In the genomic region with DNA sequence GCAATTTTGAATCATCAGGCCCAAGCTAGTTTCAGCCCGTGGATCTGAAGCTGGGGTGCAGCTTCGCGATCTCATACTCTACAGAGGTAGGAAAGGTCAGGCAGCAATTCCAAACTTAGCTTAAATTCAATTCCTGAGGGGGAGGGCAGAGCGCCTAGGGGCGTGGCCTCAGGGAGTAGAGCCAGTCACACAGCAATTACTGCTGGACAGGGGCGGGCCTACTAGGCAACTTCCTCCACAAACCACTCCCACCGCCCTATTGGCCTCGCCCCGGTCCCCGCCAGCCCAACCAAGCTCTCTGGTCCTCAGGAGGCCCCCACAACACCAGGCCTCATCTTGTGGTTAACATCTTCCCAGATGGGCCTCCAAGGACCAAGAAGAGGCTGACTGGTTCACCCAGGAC, we compare ENCODE assay signal across 8 mouse cellular contexts. TPM values are rescaled to one million over a fixed set of nuclear protein-coding genes. Genes with fewer than 3 reads are reported as not detected.
A peak's percentile ranks its signal among the peaks of the same experiment; 100 is the strongest.
DNase-seq lines count a peak whose midpoint lies in the region; ATAC-seq and TF ChIP-seq lines count a peak whose summit lies in the region.

No protein-coding gene starts in this region.

- no peak overlapping the region for H3K4me3 ChIP-seq in hindbrain, postnatal 0 days (ENCODE audit: low read length)
- H3K4me3 ChIP-seq in hindbrain, embryonic 14.5 days (replicated peaks; ENCODE audit: low read length) = no peak overlapping the region
- H3K4me3 ChIP-seq in heart, embryonic 13.5 days = peak overlapping the region; percentile 36
- no peak overlapping the region for H3K4me3 ChIP-seq in limb, embryonic 11.5 days (ENCODE audit: low read depth, low read length)
- H3K4me3 ChIP-seq in myocyte = no peak overlapping the region

- H3K79me2 ChIP-seq in myocyte (ENCODE audit: control insufficient read depth, insufficient read depth) = peaks cover 41% of the 10 kb centered on the region

- H3ac ChIP-seq in myocyte (ENCODE audit: control insufficient read depth, insufficient read length) = no peak overlapping the region

- TF ChIP-seq CTCF in hindbrain, postnatal 0 days (IDR thresholded peaks at IDR 0.05; ENCODE audit: low read depth) = no peak

- H3K9ac ChIP-seq in hindbrain, postnatal 0 days (replicated peaks; ENCODE audit: low read length) = no peak overlapping the region
- no peak overlapping the region for H3K9ac ChIP-seq in hindbrain, embryonic 14.5 days
- H3K9ac ChIP-seq in heart, embryonic 13.5 days = peak overlapping the region; percentile 77
- H3K9ac ChIP-seq in limb, embryonic 11.5 days (ENCODE audit: low read length) = no peak overlapping the region

- 49% methylated on average over 10 of the region's 10 CpGs for WGBS in hindbrain, postnatal 0 days
- 38% methylated on average over 10 of the region's 10 CpGs for WGBS in hindbrain, embryonic 14.5 days
- 30% methylated on average over 10 of the region's 10 CpGs for WGBS in heart, embryonic 13.5 days
- 28% methylated on average over 10 of the region's 10 CpGs for WGBS in limb, embryonic 11.5 days

- no peaks in the 10 kb centered on the region for H3K27me3 ChIP-seq in hindbrain, postnatal 0 days (ENCODE audit: insufficient read depth, low read length)
- no peaks in the 10 kb centered on the region for H3K27me3 ChIP-seq in hindbrain, embryonic 14.5 days (ENCODE audit: control insufficient read depth, insufficient read depth, low read length)
- H3K27me3 ChIP-seq in heart, embryonic 13.5 days (replicated peaks) = no peaks in the 10 kb centered on the region
- no peaks in the 10 kb centered on the region for H3K27me3 ChIP-seq in limb, embryonic 11.5 days (ENCODE audit: control insufficient read depth, insufficient read depth, low read length)
- H3K27me3 ChIP-seq in myocyte (ENCODE audit: control insufficient read depth, insufficient read depth, insufficient read length) = no peaks in the 10 kb centered on the region

- TF ChIP-seq POLR2A in myocyte (IDR thresholded peaks at IDR 0.05; ENCODE audit: insufficient read length, low read depth) = no peak

- no peak overlapping the region for H3K27ac ChIP-seq in hindbrain, postnatal 0 days
- H3K27ac ChIP-seq in hindbrain, embryonic 14.5 days = no peak overlapping the region
- H3K27ac ChIP-seq in heart, embryonic 13.5 days (replicated peaks) = no peak overlapping the region
- no peak overlapping the region for H3K27ac ChIP-seq in limb, embryonic 11.5 days (replicated peaks; ENCODE audit: low read depth, low read length)

- DNase-seq in hindbrain, postnatal 0 days (ENCODE audit: low spot score) = peak; percentile 18
- no peak for DNase-seq in hindbrain, embryonic 14.5 days (ENCODE audit: low spot score)
- peak; percentile 89 for DNase-seq in c-Kit-positive CD71-positive TER-119-negative erythroid progenitor cells, embryonic 14.5 days (ENCODE audit: low read depth)
- DNase-seq in limb, embryonic 11.5 days (ENCODE audit: low spot score) = peak; percentile 66
- DNase-seq in yolk sac, embryonic 10.5 days (ENCODE audit: low spot score) = peak; percentile 63
- no peak for DNase-seq in left cerebral cortex, adult 11 months (ENCODE audit: low spot score)

- no peaks in the 10 kb centered on the region for H3K9me3 ChIP-seq in hindbrain, postnatal 0 days (ENCODE audit: low read length)
- no peaks in the 10 kb centered on the region for H3K9me3 ChIP-seq in hindbrain, embryonic 14.5 days (ENCODE audit: control insufficient read depth, low read length)
- H3K9me3 ChIP-seq in heart, embryonic 13.5 days = no peaks in the 10 kb centered on the region
- H3K9me3 ChIP-seq in limb, embryonic 11.5 days (ENCODE audit: control insufficient read depth, low read length) = no peaks in the 10 kb centered on the region

- ATAC-seq in hindbrain, postnatal 0 days = no peak
- ATAC-seq in hindbrain, embryonic 14.5 days (ENCODE audit: low FRiP score) = no peak
- no peak; the same call in 1 of the 2 replicates for ATAC-seq in heart, embryonic 13.5 days (ENCODE audit: extremely low read depth, insufficient number of reproducible peaks, low FRiP score, low TSS enrichment)
- no peak for ATAC-seq in limb, embryonic 11.5 days (ENCODE audit: insufficient number of reproducible peaks, low FRiP score, low TSS enrichment, low read depth)

- H3K36me3 ChIP-seq in hindbrain, postnatal 0 days (ENCODE audit: insufficient read depth, low read length) = peaks cover 6% of the 10 kb centered on the region; the same call in 1 of the 2 replicates
- peaks cover 13% of the 10 kb centered on the region for H3K36me3 ChIP-seq in hindbrain, embryonic 14.5 days (replicated peaks; ENCODE audit: control insufficient read depth, insufficient read depth)
- H3K36me3 ChIP-seq in heart, embryonic 13.5 days = peaks cover 20% of the 10 kb centered on the region
- H3K36me3 ChIP-seq in limb, embryonic 11.5 days (ENCODE audit: control insufficient read depth, insufficient read depth, low read length) = no peaks in the 10 kb centered on the region
- peaks cover 5% of the 10 kb centered on the region for H3K36me3 ChIP-seq in myocyte (ENCODE audit: control insufficient read depth, insufficient read depth)

- peaks cover 24% of the 10 kb centered on the region for H3K4me1 ChIP-seq in hindbrain, postnatal 0 days (ENCODE audit: insufficient read depth, low read length)
- peaks cover 34% of the 10 kb centered on the region for H3K4me1 ChIP-seq in hindbrain, embryonic 14.5 days (replicated peaks; ENCODE audit: control insufficient read depth, insufficient read depth, low read length)
- peaks cover 63% of the 10 kb centered on the region for H3K4me1 ChIP-seq in heart, embryonic 13.5 days
- peaks cover 19% of the 10 kb centered on the region for H3K4me1 ChIP-seq in limb, embryonic 11.5 days (ENCODE audit: control insufficient read depth, insufficient read depth, low read length)

- H3K4me2 ChIP-seq in hindbrain, postnatal 0 days (ENCODE audit: low read depth, low read length) = no peak overlapping the region
- H3K4me2 ChIP-seq in hindbrain, embryonic 14.5 days (replicated peaks) = no peak overlapping the region
- peak overlapping the region; percentile 59 for H3K4me2 ChIP-seq in heart, embryonic 13.5 days
- no peak overlapping the region for H3K4me2 ChIP-seq in limb, embryonic 11.5 days (ENCODE audit: low read depth, severe bottlenecking)
- peak overlapping the region; percentile 36 for H3K4me2 ChIP-seq in myocyte (ENCODE audit: low read depth)

TF ChIP-seq in myocyte, 11 proteins besides CTCF, POLR2A, EP300 and RAD21 (continues in another document):
- no peak for TF ChIP-seq POLR2AphosphoS2 (IDR thresholded peaks at IDR 0.05; ENCODE audit: insufficient read length, low read depth)
- no peak for TF ChIP-seq E2F4 (IDR thresholded peaks at IDR 0.05; ENCODE audit: insufficient read depth)
- TF ChIP-seq SRF (IDR thresholded peaks at IDR 0.05; ENCODE audit: control insufficient read depth, insufficient read length, low read depth) = no peak
- no peak for TF ChIP-seq REST (IDR thresholded peaks at IDR 0.05; ENCODE audit: insufficient read depth, insufficient read length)
- TF ChIP-seq CEBPB (IDR thresholded peaks at IDR 0.05; ENCODE audit: insufficient read depth, poor library complexity, severe bottlenecking) = no peak
- TF ChIP-seq MYOD1 (IDR thresholded peaks at IDR 0.05; ENCODE audit: control insufficient read depth in 1 of 3, insufficient read length in 2 of 3, low read depth in 2 of 3) = no peak
- no peak for TF ChIP-seq USF1 (IDR thresholded peaks at IDR 0.05; ENCODE audit: low read depth)
- TF ChIP-seq MAX (IDR thresholded peaks at IDR 0.05; ENCODE audit: low read depth) = no peak

RNA-seq across cellular contexts. Expression of a gene that starts 7.5 kb away (rescaled TPM):
- total RNA-seq in hindbrain, postnatal 0 days (2014; rRNA removed) = 16.6 and 17.0 TPM in 2 replicates
- 8.2 and 8.6 TPM in 2 replicates for polyA plus RNA-seq in hindbrain, postnatal 0 days (2015; fragmentation: Nextera tagmentation; extraction: Ambion mirVana)
- 5.1 and 5.3 TPM in 2 replicates for polyA plus RNA-seq in hindbrain, embryonic 14.5 days (2014; fragmentation: Nextera tagmentation; extraction: Ambion mirVana)
- 5.1 and 6.2 TPM in 2 replicates for polyA plus RNA-seq in heart, embryonic 13.5 days (2015; fragmentation: Nextera tagmentation; extraction: Ambion mirVana)
- 5.7 and 6.6 TPM in 2 replicates for polyA plus RNA-seq in limb, embryonic 11.5 days (2014; fragmentation: Nextera tagmentation; extraction: Ambion mirVana)
- polyA plus RNA-seq in myocyte (2012; fragmentation: generic; extraction: Trizol) = 16.0 TPM

RNA-seq across cellular contexts. Expression of a gene that starts 8.3 kb away (rescaled TPM):
- total RNA-seq in hindbrain, postnatal 0 days (2014; rRNA removed) = 47.2 and 51.0 TPM in 2 replicates
- 25.1 and 27.6 TPM in 2 replicates for polyA plus RNA-seq in hindbrain, postnatal 0 days (2015; fragmentation: Nextera tagmentation; extraction: Ambion mirVana)
- polyA plus RNA-seq in hindbrain, embryonic 14.5 days (2014; fragmentation: Nextera tagmentation; extraction: Ambion mirVana) = 29.0 and 30.8 TPM in 2 replicates
- 15.9 and 17.7 TPM in 2 replicates for polyA plus RNA-seq in heart, embryonic 13.5 days (2015; fragmentation: Nextera tagmentation; extraction: Ambion mirVana)
- polyA plus RNA-seq in limb, embryonic 11.5 days (2014; fragmentation: Nextera tagmentation; extraction: Ambion mirVana) = 27.2 and 32.6 TPM in 2 replicates
- polyA plus RNA-seq in myocyte (2012; fragmentation: generic; extraction: Trizol) = 18.8 TPM

RNA-seq across cellular contexts. Expression of a gene that starts 20.5 kb away (rescaled TPM):
- total RNA-seq in hindbrain, postnatal 0 days (2014; rRNA removed) = 389 and 721 TPM in 2 replicates
- polyA plus RNA-seq in hindbrain, postnatal 0 days (2015; fragmentation: Nextera tagmentation; extraction: Ambion mirVana) = 159 and 171 TPM in 2 replicates
- 157 and 174 TPM in 2 replicates for polyA plus RNA-seq in hindbrain, embryonic 14.5 days (2014; fragmentation: Nextera tagmentation; extraction: Ambion mirVana)
- polyA plus RNA-seq in heart, embryonic 13.5 days (2015; fragmentation: Nextera tagmentation; extraction: Ambion mirVana) = 81.7 and 85.1 TPM in 2 replicates
- polyA plus RNA-seq in limb, embryonic 11.5 days (2014; fragmentation: Nextera tagmentation; extraction: Ambion mirVana) = 114 and 121 TPM in 2 replicates
- 111 TPM for polyA plus RNA-seq in myocyte (2012; fragmentation: generic; extraction: Trizol)

RNA-seq across cellular contexts. Expression of a gene that starts 30.7 kb away (rescaled TPM):
- 0.61 and 1.1 TPM in 2 replicates for total RNA-seq in hindbrain, postnatal 0 days (2014; rRNA removed)
- polyA plus RNA-seq in hindbrain, postnatal 0 days (2015; fragmentation: Nextera tagmentation; extraction: Ambion mirVana) = 0.96 and 1.2 TPM in 2 replicates
- 0.87 and 1.1 TPM in 2 replicates for polyA plus RNA-seq in hindbrain, embryonic 14.5 days (2014; fragmentation: Nextera tagmentation; extraction: Ambion mirVana)
- 0.11 and 0.13 TPM in 2 replicates for polyA plus RNA-seq in heart, embryonic 13.5 days (2015; fragmentation: Nextera tagmentation; extraction: Ambion mirVana)
- polyA plus RNA-seq in limb, embryonic 11.5 days (2014; fragmentation: Nextera tagmentation; extraction: Ambion mirVana) = 0.37 and 0.48 TPM in 2 replicates
- polyA plus RNA-seq in myocyte (2012; fragmentation: generic; extraction: Trizol) = 0.08 TPM

RNA-seq across cellular contexts. Expression of a gene that starts 33.0 kb away (rescaled TPM):
- total RNA-seq in hindbrain, postnatal 0 days (2014; rRNA removed) = 39.5 and 43.2 TPM in 2 replicates
- 68.3 and 69.1 TPM in 2 replicates for polyA plus RNA-seq in hindbrain, postnatal 0 days (2015; fragmentation: Nextera tagmentation; extraction: Ambion mirVana)
- polyA plus RNA-seq in hindbrain, embryonic 14.5 days (2014; fragmentation: Nextera tagmentation; extraction: Ambion mirVana) = 63.1 and 64.5 TPM in 2 replicates
- 65.9 and 70.4 TPM in 2 replicates for polyA plus RNA-seq in heart, embryonic 13.5 days (2015; fragmentation: Nextera tagmentation; extraction: Ambion mirVana)
- polyA plus RNA-seq in limb, embryonic 11.5 days (2014; fragmentation: Nextera tagmentation; extraction: Ambion mirVana) = 68.8 and 73.0 TPM in 2 replicates
- polyA plus RNA-seq in myocyte (2012; fragmentation: generic; extraction: Trizol) = 141 TPM

Comparison
In these comparisons a context has a peak if more than half of its experiments do, and no peak if none do; other contexts are left out.
1. DNase-seq: peak in hindbrain, postnatal 0 days (single experiment), c-Kit-positive CD71-positive TER-119-negative erythroid progenitor cells, embryonic 14.5 days (single experiment), limb, embryonic 11.5 days (single experiment) and yolk sac, embryonic 10.5 days (single experiment); none in hindbrain, embryonic 14.5 days (single experiment) and left cerebral cortex, adult 11 months (single experiment).
2. H3K4me2 ChIP-seq: peak in heart, embryonic 13.5 days (single experiment) and myocyte (single experiment); none in hindbrain, postnatal 0 days (single experiment), hindbrain, embryonic 14.5 days (single experiment) and limb, embryonic 11.5 days (single experiment).